In the genomic region with DNA sequence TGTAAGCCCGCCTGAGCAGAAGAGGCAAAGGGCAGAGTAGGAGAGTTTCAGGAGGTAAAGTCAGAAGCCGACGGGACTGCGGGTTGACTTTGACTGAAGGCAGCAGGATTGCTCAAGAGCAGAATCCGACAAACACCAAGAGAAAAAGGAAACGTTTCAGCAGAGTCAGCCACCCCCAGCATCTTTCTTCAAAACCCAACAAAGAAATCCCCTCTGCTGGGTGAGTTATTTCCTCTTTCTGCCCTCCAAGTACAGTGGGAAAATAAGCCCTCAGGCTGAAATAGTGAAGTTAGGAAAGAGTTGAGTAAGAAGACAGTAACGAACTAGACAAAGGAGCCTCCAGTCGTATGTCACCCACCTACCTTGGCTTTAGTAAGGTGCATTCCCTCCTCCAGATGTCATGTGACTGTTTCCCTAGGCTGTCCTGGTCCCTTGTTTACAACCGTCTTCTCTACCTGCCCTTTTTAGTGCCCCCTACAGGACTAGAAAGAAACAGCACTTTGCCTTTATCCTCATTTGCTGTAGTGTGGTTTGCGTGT, we compare ENCODE assay signal across 8 mouse cellular contexts.
DNase-seq lines count a peak whose midpoint lies in the region; ATAC-seq lines count a peak whose summit lies in the region.

No protein-coding gene starts in this region.

- peak; percentile 76 for ATAC-seq in activated CD4-positive, CD25-positive, alpha-beta regulatory T cell, adult 4 months

- DNase-seq in left cerebral cortex, postnatal 14 days (ENCODE audit: low spot score in 2 of 2) = peak; percentile 37 to 47
- DNase-seq in left cerebral cortex, postnatal 4 days = no peak
- DNase-seq in fat pad, adult 2 months (ENCODE audit: extremely low read depth, low read depth, low spot score) = peak; percentile 91
- DNase-seq in kidney, adult 18-20 months = peak; percentile 19
- peak; percentile 55 for DNase-seq in lung, postnatal 14 days
- DNase-seq in testis, postnatal 14 days (ENCODE audit: low spot score) = peak; percentile 13
- DNase-seq in frontal cortex, postnatal 14 days (ENCODE audit: low spot score in 2 of 2) = no peak

- intact Hi-C loops in left cerebral cortex, postnatal 14 days (cut with DNase I) = loop anchor here (5.0 to 10.0 kb wide), 2 partner anchors 193 to 295 kb away; no protein-coding TSS in a partner anchor
- intact Hi-C loops in left cerebral cortex, postnatal 4 days (cut with DNase I) = loop anchor here (5.0 to 10.0 kb wide), 2 partner anchors 195 to 293 kb away; a partner anchor contains a TSS

Comparison
In these comparisons a context has a peak if more than half of its experiments do, and no peak if none do; other contexts are left out.
1. DNase-seq: peak in left cerebral cortex, postnatal 14 days (2 of 2), fat pad, adult 2 months (single experiment), kidney, adult 18-20 months (single experiment), lung, postnatal 14 days (single experiment) and testis, postnatal 14 days (single experiment); none in left cerebral cortex, postnatal 4 days (single experiment) and frontal cortex, postnatal 14 days (0 of 2).